Mouse (Mus musculus) limb, embryonic 11.5 days (tissue): ENCODE results near the gene Spata31d1c. TPM values are rescaled to one million over a fixed set of nuclear protein-coding genes. Genes with fewer than 3 reads are reported as not detected.

ENCODE experiments used
- ATAC-seq: fragments of 200-750 bp; cut with Nextera tagmentation; 2 replicates; pipeline ENCODE4 v1.8.0; 2017; ENCODE audit warnings: low read depth; ENCODE audit not compliant: insufficient number of reproducible peaks, low FRiP score, low TSS enrichment
- DNase-seq: peaks from one replicate; pipeline ENCODE4 v3.0.0-alpha.2; 2015; ENCODE audit warnings: low spot score
- H3K27ac ChIP-seq: fragments of 300-500 bp; sonication (generic); replicated peaks from 2 replicates; pipeline ENCODE4 v1.5.1; 2014; ENCODE audit warnings: low read depth, mild to moderate bottlenecking, low read length
- H3K27me3 ChIP-seq: fragments of 300-500 bp; sonication (generic); 2 replicates; pipeline ENCODE4 v1.6.1; 2014; ENCODE audit warnings: mild to moderate bottlenecking, low read length, mixed read lengths; ENCODE audit not compliant: control insufficient read depth, insufficient read depth
- H3K36me3 ChIP-seq: fragments of 300-500 bp; sonication (generic); 2 replicates; pipeline ENCODE4 v1.6.1; 2014; ENCODE audit warnings: mild to moderate bottlenecking, low read length, moderate library complexity, mixed read lengths; ENCODE audit not compliant: control insufficient read depth, insufficient read depth
- H3K4me1 ChIP-seq: fragments of 300-500 bp; sonication (generic); 2 replicates; pipeline ENCODE4 v1.6.1; 2014; ENCODE audit warnings: low read length, mixed read lengths; ENCODE audit not compliant: control insufficient read depth, insufficient read depth
- H3K4me2 ChIP-seq: fragments of 300-500 bp; sonication (generic); 2 replicates; pipeline ENCODE4 v1.6.1; 2014; ENCODE audit warnings: low read depth, mild to moderate bottlenecking, moderate library complexity; ENCODE audit not compliant: severe bottlenecking
- H3K4me3 ChIP-seq: fragments of 300-500 bp; sonication (generic); 2 replicates; pipeline ENCODE4 v1.5.1; 2014; ENCODE audit warnings: low read depth, low read length
- H3K9ac ChIP-seq: fragments of 300-500 bp; sonication (generic); 2 replicates; pipeline ENCODE4 v1.6.1; 2014; ENCODE audit warnings: mild to moderate bottlenecking, low read length
- H3K9me3 ChIP-seq: fragments of 300-500 bp; sonication (generic); 2 replicates; pipeline ENCODE4 v1.6.1; 2016; ENCODE audit warnings: low read length; ENCODE audit not compliant: control insufficient read depth
- WGBS: fragments of 180-500 bp; shearing (Covaris S2); extraction: QIAGEN DNeasy Blood & Tissue Kit; methylation state at CpG from one replicate; pipeline ENCODE4 v1.1.7; 2014; 5-methylcytosine and 5-hydroxymethylcytosine counted together
- polyA plus RNA-seq: library from polyadenylated mRNA; unstranded; fragments of >200 nt; fragmentation: Nextera tagmentation; extraction: Ambion mirVana; gene quantifications from 2 replicates; pipeline ENCODE4 v1.2.1, GENCODE M21; 2014

Gene Spata31d1c
- polyA plus RNA-seq, result not detected in 2 replicates

DNA sequence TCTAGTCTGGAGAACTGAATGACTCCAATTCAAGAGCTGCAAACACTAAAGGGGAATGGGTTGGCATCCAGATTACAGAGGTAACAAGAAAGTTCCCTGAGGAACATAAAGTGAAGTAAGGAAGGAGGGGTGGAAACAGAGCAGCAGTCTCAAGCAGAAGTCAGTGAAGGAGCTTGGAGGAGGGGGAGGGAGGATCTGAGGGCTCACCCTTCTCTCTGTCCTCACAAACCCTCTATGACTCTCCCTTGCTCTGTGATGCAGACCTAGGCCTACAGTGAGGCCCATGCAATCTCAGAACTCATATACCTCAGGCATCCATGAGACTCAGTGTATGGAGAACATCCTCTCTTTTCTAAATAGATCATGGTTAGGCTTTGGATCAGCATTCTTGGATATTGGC lies at the start of gene Spata31d1c:
TSS of gene Spata31d1c (plus strand) at position 301 of the 400 bp plus-strand sequence.
- Histone ChIP-seq H3K4me3 (no peak within 1 kb of the TSS), H3K9me3 (no peaks in the 10 kb centered on the region), H3K4me1 (no peaks in the 10 kb centered on the region), H3K36me3 (no peaks in the 10 kb centered on the region), H3K27ac (no peak within 1 kb of the TSS), H3K4me2 (no peak within 1 kb of the TSS), H3K9ac (no peak within 1 kb of the TSS), H3K27me3 (no peaks in the 10 kb centered on the region)
- DNase-seq (no peak), ATAC-seq (no peak)

GRCm38 (mm10) chr13:64988828-64989227 lies 44.0 kb upstream of the Spata31d1c start:
- Histone ChIP-seq H3K4me2 (no peak overlapping the region), H3K4me1 (no peaks in the 10 kb centered on the region), H3K36me3 (no peaks in the 10 kb centered on the region), H3K27ac (no peak overlapping the region), H3K9ac (no peak overlapping the region), H3K9me3 (no peaks in the 10 kb centered on the region), H3K27me3 (no peaks in the 10 kb centered on the region), H3K4me3 (no peak overlapping the region)
- no peak for DNase-seq
- no peak for ATAC-seq

GRCm38 (mm10) chr13:65005414-65005813 lies 27.4 kb upstream of the Spata31d1c start:
- DNase-seq (no peak), ATAC-seq (no peak)
- H3K4me1 ChIP-seq, result no peaks in the 10 kb centered on the region
- no peak overlapping the region for H3K9ac ChIP-seq
- H3K9me3 ChIP-seq, result no peaks in the 10 kb centered on the region
- H3K27me3 ChIP-seq, result no peaks in the 10 kb centered on the region
- no peak overlapping the region for H3K4me3 ChIP-seq
- no peak overlapping the region for H3K27ac ChIP-seq
- H3K36me3 ChIP-seq, result no peaks in the 10 kb centered on the region
- no peak overlapping the region for H3K4me2 ChIP-seq

GRCm38 (mm10) chr13:65006760-65007159 lies 26.1 kb upstream of the Spata31d1c start:
- WGBS, result 86% methylated on average over 1 of the region's 1 CpGs
- Histone ChIP-seq H3K4me1 (no peaks in the 10 kb centered on the region), H3K4me3 (no peak overlapping the region)

GRCm38 (mm10) chr13:65007971-65008370 lies 24.9 kb upstream of the Spata31d1c start:
- Histone ChIP-seq H3K9ac (no peak overlapping the region), H3K4me2 (no peak overlapping the region), H3K4me1 (no peaks in the 10 kb centered on the region), H3K9me3 (no peaks in the 10 kb centered on the region), H3K4me3 (no peak overlapping the region), H3K27ac (no peak overlapping the region), H3K36me3 (no peaks in the 10 kb centered on the region), H3K27me3 (no peaks in the 10 kb centered on the region)
- 61% methylated on average over 1 of the region's 1 CpGs for WGBS
- ATAC-seq, result no peak
- DNase-seq, result no peak

More at GRCm38 (mm10) chr13:65006760-65007159, 26.1 kb upstream of the Spata31d1c start:
- H3K4me2 ChIP-seq, result no peak overlapping the region
- no peak for ATAC-seq
- no peaks in the 10 kb centered on the region for H3K27me3 ChIP-seq
- H3K36me3 ChIP-seq, result no peaks in the 10 kb centered on the region
- no peak for DNase-seq
- no peak overlapping the region for H3K9ac ChIP-seq
- no peaks in the 10 kb centered on the region for H3K9me3 ChIP-seq
- H3K27ac ChIP-seq, result no peak overlapping the region

DNA sequence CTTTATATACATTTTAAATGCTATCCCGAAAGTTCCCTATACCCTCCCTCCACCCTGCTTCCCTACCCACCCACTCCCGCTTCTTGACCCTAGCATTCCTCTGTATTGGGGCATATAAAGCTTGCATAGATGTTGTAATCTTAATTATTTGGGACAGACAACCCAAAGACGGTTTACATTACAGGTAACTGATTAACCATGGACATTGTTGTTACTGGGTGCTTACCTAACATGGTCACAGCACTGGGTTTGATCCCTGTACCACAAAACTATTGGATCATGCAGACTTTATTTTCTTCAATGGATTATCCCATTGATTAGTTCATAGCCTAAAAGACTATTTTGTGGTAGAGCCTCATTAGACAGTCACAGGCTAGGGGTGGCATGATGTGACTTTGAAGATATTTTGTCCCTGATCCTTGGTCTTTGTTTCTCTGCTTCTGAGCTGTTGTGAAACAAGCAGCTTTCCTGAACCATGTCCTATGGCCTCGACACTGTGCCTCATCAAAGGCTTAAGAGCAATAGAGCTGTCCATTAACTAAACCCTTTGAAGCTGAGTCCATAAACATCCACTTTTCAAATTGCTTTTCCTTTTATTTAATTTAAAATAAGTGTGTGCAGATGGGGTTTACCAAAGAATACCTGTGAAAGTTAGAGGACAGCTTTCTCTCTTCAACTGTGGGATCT lies 21.7 kb upstream of the Spata31d1c start:
- ATAC-seq (no peak), DNase-seq (no peak)
- Histone ChIP-seq H3K4me2 (no peak overlapping the region), H3K36me3 (no peaks in the 10 kb centered on the region), H3K9me3 (no peaks in the 10 kb centered on the region), H3K4me1 (no peaks in the 10 kb centered on the region), H3K9ac (no peak overlapping the region), H3K4me3 (no peak overlapping the region), H3K27ac (no peak overlapping the region), H3K27me3 (no peaks in the 10 kb centered on the region)
- 69% methylated on average over 4 of the region's 4 CpGs for WGBS

GRCm38 (mm10) chr13:65035057-65035456 lies 2.2 kb downstream of the Spata31d1c start:
- no peaks in the 10 kb centered on the region for H3K27me3 ChIP-seq
- no peaks in the 10 kb centered on the region for H3K4me1 ChIP-seq
- H3K36me3 ChIP-seq, result no peaks in the 10 kb centered on the region
- ATAC-seq (no peak), DNase-seq (no peak)
- H3K4me3 ChIP-seq, result no peak overlapping the region
- WGBS, result 70% methylated on average over 4 of the region's 4 CpGs
- no peaks in the 10 kb centered on the region for H3K9me3 ChIP-seq
- H3K4me2 ChIP-seq, result no peak overlapping the region
- H3K9ac ChIP-seq, result no peak overlapping the region
- no peak overlapping the region for H3K27ac ChIP-seq

DNA sequence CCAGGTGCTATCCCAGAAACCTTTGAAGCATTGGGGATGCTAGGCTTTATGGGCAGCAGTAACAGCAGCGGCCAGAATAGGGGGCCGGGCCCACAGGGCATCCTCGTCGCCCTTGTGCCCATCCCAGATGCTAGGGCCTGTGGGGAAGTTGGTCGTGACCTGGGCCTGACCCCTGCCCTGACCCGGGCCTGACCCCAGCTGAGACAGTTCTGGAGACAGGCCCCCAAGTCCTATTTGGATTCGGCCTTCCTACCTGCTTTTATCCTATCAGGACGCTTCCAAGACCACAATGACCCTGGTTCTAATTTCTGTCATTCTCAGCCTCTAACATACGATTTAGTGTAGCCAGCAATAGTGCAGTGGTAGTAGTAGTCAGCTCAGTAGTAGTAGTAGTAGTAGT lies 19.8 kb downstream of the Spata31d1c start, which contains the start of gene Prss47:
TSS of gene Prss47 (minus strand) at position 101 of the 400 bp plus-strand sequence.
- Histone ChIP-seq H3K4me3 (no peak within 1 kb of the TSS), H3K27ac (no peak within 1 kb of the TSS), H3K4me2 (no peak within 1 kb of the TSS), H3K9ac (no peak within 1 kb of the TSS), H3K27me3 (no peaks in the 10 kb centered on the region), H3K4me1 (no peaks in the 10 kb centered on the region), H3K9me3 (no peaks in the 10 kb centered on the region), H3K36me3 (no peaks in the 10 kb centered on the region)
- no peak for DNase-seq
- WGBS, result 85% methylated on average over 9 of the region's 9 CpGs
- no peak for ATAC-seq

DNA sequence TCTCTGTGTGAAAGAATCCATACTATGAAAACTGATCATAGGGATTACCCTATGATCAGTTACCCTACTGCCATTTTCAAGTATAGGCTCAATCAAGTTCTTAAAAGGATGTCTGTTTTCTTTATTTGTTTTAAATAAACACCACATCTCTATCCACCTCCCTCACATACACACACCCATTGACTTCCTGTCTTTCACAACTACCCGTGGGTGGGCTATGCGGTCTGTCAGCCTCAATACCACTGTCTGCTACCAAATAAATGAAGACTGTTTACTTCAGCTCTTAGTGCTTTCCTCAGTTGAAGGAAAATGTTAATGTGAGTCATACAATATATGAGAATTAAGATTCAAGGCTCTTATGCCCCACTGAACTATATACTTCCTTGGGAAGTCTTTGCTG lies 37.1 kb downstream of the Spata31d1c start:
- Histone ChIP-seq H3K27me3 (no peaks in the 10 kb centered on the region), H3K9ac (no peak overlapping the region), H3K4me2 (no peak overlapping the region), H3K36me3 (peaks cover 4% of the 10 kb centered on the region), H3K4me3 (no peak overlapping the region), H3K9me3 (no peaks in the 10 kb centered on the region), H3K27ac (no peak overlapping the region), H3K4me1 (no peaks in the 10 kb centered on the region)
- DNase-seq (no peak), ATAC-seq (no peak)
- WGBS, result 89% methylated on average over 2 of the region's 2 CpGs
